ENCODE assay signal across 7 mouse cellular contexts in genomic region chrX:20705083-20705402, GRCm38 (mm10). TPM values are rescaled to one million over a fixed set of nuclear protein-coding genes. Genes with fewer than 3 reads are reported as not detected.
DNase-seq lines count a peak whose midpoint lies in the region; ATAC-seq and TF ChIP-seq lines count a peak whose summit lies in the region.

No protein-coding gene starts in this region.

- no peaks in the 10 kb centered on the region for H3K79me2 ChIP-seq in liver, adult 2 months (ENCODE audit: control insufficient read depth, insufficient read depth, low read length)

- TF ChIP-seq POLR2A in liver, adult 2 months (IDR thresholded peaks at IDR 0.05; ENCODE audit: extremely low read depth, insufficient read depth, low read length) = no peak

- no peak for ATAC-seq in limb, embryonic 12.5 days (ENCODE audit: insufficient number of reproducible peaks, insufficient read depth, low FRiP score, low TSS enrichment, low read depth)
- ATAC-seq in neural tube, embryonic 15.5 days (ENCODE audit: low FRiP score) = no peak

- H3K4me2 ChIP-seq in limb, embryonic 12.5 days = peak overlapping the region; percentile 47
- peak overlapping the region; percentile 51 for H3K4me2 ChIP-seq in neural tube, embryonic 15.5 days

- 9% methylated on average over 3 of the region's 3 CpGs for WGBS in liver, adult 2 months
- WGBS in forebrain, embryonic 10.5 days = 41% methylated on average over 3 of the region's 3 CpGs
- WGBS in limb, embryonic 12.5 days = 32% methylated on average over 3 of the region's 3 CpGs
- 29% methylated on average over 3 of the region's 3 CpGs for WGBS in neural tube, embryonic 15.5 days

- H3K4me3 ChIP-seq in liver, adult 2 months (ENCODE audit: insufficient read depth, low read depth, low read length) = peak overlapping the region; percentile 100; the same call in 1 of the 2 replicates
- H3K4me3 ChIP-seq in forebrain, embryonic 10.5 days = peak overlapping the region; percentile 63
- peak overlapping the region; percentile 54 for H3K4me3 ChIP-seq in limb, embryonic 12.5 days (replicated peaks)
- H3K4me3 ChIP-seq in neural tube, embryonic 15.5 days (replicated peaks) = peak overlapping the region; percentile 60

- H3K9ac ChIP-seq in liver, adult 2 months (ENCODE audit: low read depth, low read length) = no peak overlapping the region
- H3K9ac ChIP-seq in limb, embryonic 12.5 days (replicated peaks) = no peak overlapping the region
- no peak overlapping the region for H3K9ac ChIP-seq in neural tube, embryonic 15.5 days (replicated peaks)

- TF ChIP-seq CTCF in liver, adult 2 months (IDR thresholded peaks at IDR 0.05; ENCODE audit: low read depth, low read length) = no peak

- no peak for DNase-seq in liver, adult 2 months (ENCODE audit: extremely low read depth, low read depth, low spot score)
- no peak for DNase-seq in liver
- DNase-seq in forebrain, embryonic 10.5 days (ENCODE audit: extremely low spot score, low spot score) = no peak
- DNase-seq in adrenal gland, postnatal 25 days = no peak
- DNase-seq in urinary bladder, postnatal 10 days (ENCODE audit: low spot score) = no peak

- no peak overlapping the region for H3K27ac ChIP-seq in liver, adult 2 months (replicated peaks; ENCODE audit: insufficient read depth, low read depth, low read length)
- H3K27ac ChIP-seq in forebrain, embryonic 10.5 days = peak overlapping the region; percentile 87
- H3K27ac ChIP-seq in limb, embryonic 12.5 days = no peak overlapping the region
- no peak overlapping the region for H3K27ac ChIP-seq in neural tube, embryonic 15.5 days (replicated peaks)

- H3K36me3 ChIP-seq in liver, adult 2 months (ENCODE audit: control insufficient read depth, insufficient read depth, low read length) = no peaks in the 10 kb centered on the region
- 0 out of 2 replicates have a peak, but pooled peaks cover 5% of the 10 kb centered on the region for H3K36me3 ChIP-seq in forebrain, embryonic 10.5 days (replicated peaks)
- H3K36me3 ChIP-seq in limb, embryonic 12.5 days = no peaks in the 10 kb centered on the region
- no peaks in the 10 kb centered on the region for H3K36me3 ChIP-seq in neural tube, embryonic 15.5 days

- no peaks in the 10 kb centered on the region for H3K27me3 ChIP-seq in liver, adult 2 months (ENCODE audit: control insufficient read depth, insufficient read depth, low read length)
- no peaks in the 10 kb centered on the region for H3K27me3 ChIP-seq in forebrain, embryonic 10.5 days (ENCODE audit: poor library complexity, severe bottlenecking)
- no peaks in the 10 kb centered on the region for H3K27me3 ChIP-seq in limb, embryonic 12.5 days
- no peaks in the 10 kb centered on the region for H3K27me3 ChIP-seq in neural tube, embryonic 15.5 days (replicated peaks)

- H3K4me1 ChIP-seq in liver, adult 2 months (ENCODE audit: control insufficient read depth, insufficient read depth, low read length) = no peaks in the 10 kb centered on the region; the same call in 1 of the 2 replicates
- H3K4me1 ChIP-seq in forebrain, embryonic 10.5 days = no peaks in the 10 kb centered on the region
- H3K4me1 ChIP-seq in limb, embryonic 12.5 days (replicated peaks) = no peaks in the 10 kb centered on the region
- no peaks in the 10 kb centered on the region for H3K4me1 ChIP-seq in neural tube, embryonic 15.5 days

- no peaks in the 10 kb centered on the region for H3K9me3 ChIP-seq in forebrain, embryonic 10.5 days
- H3K9me3 ChIP-seq in limb, embryonic 12.5 days = no peaks in the 10 kb centered on the region
- no peaks in the 10 kb centered on the region for H3K9me3 ChIP-seq in neural tube, embryonic 15.5 days (replicated peaks)

RNA-seq across cellular contexts. Expression of gene Usp11, which starts 1.3 kb away (rescaled TPM):
- total RNA-seq in liver, adult 2 months (2014; rRNA removed) = 0.46 and 0.74 TPM in 2 replicates
- 0.54 and 0.55 TPM in 2 replicates for polyA plus RNA-seq in liver, adult 2 months (2012; rRNA removed)
- 51.7 and 54.1 TPM in 2 replicates for polyA plus RNA-seq in forebrain, embryonic 10.5 days (2016; fragmentation: Nextera tagmentation; extraction: Ambion mirVana)
- 49.5 and 60.6 TPM in 2 replicates for polyA plus RNA-seq in limb, embryonic 12.5 days (2016; fragmentation: Nextera tagmentation; extraction: Ambion mirVana)
- polyA plus RNA-seq in neural tube, embryonic 15.5 days (2015; fragmentation: Nextera tagmentation; extraction: Ambion mirVana) = 83.8 and 84.9 TPM in 2 replicates
- total RNA-seq in adrenal gland, postnatal 25 days (2021) = 23.0 and 33.3 TPM in 2 replicates

RNA-seq across cellular contexts. Expression of gene Cdk16, which starts 17.3 kb away (rescaled TPM):
- total RNA-seq in liver, adult 2 months (2014; rRNA removed) = 11.7 and 12.5 TPM in 2 replicates
- polyA plus RNA-seq in liver, adult 2 months (2012; rRNA removed) = 33.0 and 47.5 TPM in 2 replicates
- polyA plus RNA-seq in forebrain, embryonic 10.5 days (2016; fragmentation: Nextera tagmentation; extraction: Ambion mirVana) = 109 and 113 TPM in 2 replicates
- polyA plus RNA-seq in limb, embryonic 12.5 days (2016; fragmentation: Nextera tagmentation; extraction: Ambion mirVana) = 125 and 142 TPM in 2 replicates
- 154 and 167 TPM in 2 replicates for polyA plus RNA-seq in neural tube, embryonic 15.5 days (2015; fragmentation: Nextera tagmentation; extraction: Ambion mirVana)
- 178 and 179 TPM in 2 replicates for total RNA-seq in adrenal gland, postnatal 25 days (2021)

RNA-seq across cellular contexts. Expression of gene Uba1, which starts 46.9 kb away (rescaled TPM):
- 69.8 and 90.9 TPM in 2 replicates for total RNA-seq in liver, adult 2 months (2014; rRNA removed)
- polyA plus RNA-seq in liver, adult 2 months (2012; rRNA removed) = 162 and 181 TPM in 2 replicates
- polyA plus RNA-seq in forebrain, embryonic 10.5 days (2016; fragmentation: Nextera tagmentation; extraction: Ambion mirVana) = 251 and 252 TPM in 2 replicates
- polyA plus RNA-seq in limb, embryonic 12.5 days (2016; fragmentation: Nextera tagmentation; extraction: Ambion mirVana) = 225 and 232 TPM in 2 replicates
- 314 and 341 TPM in 2 replicates for polyA plus RNA-seq in neural tube, embryonic 15.5 days (2015; fragmentation: Nextera tagmentation; extraction: Ambion mirVana)
- 472 and 515 TPM in 2 replicates for total RNA-seq in adrenal gland, postnatal 25 days (2021)

Comparison
In these comparisons a context has a peak if more than half of its experiments do, and no peak if none do; other contexts are left out.
1. RNA of gene Usp11, which starts 1.3 kb away (polyA plus RNA-seq): 83.8 to 84.9 TPM in neural tube, embryonic 15.5 days, 51.7 to 54.1 TPM in forebrain, embryonic 10.5 days and 49.5 to 60.6 TPM in limb, embryonic 12.5 days; 0.54 to 0.55 TPM in liver, adult 2 months; every median in the first group is over 10 times any median in the second.
2. Peak in every context shown above with its lines, with median percentiles within 50 percentile points of each other: H3K4me3 ChIP-seq.